Mouse (Mus musculus) embryonic facial prominence, embryonic 11.5 days (tissue): Measurements from ENCODE around the gene Mindy4. TPM values are rescaled to one million over a fixed set of nuclear protein-coding genes. Genes with fewer than 3 reads are reported as not detected.
"Not testable (repeated sequence)": the region's sequence is repeated elsewhere in the genome, so short reads cannot be mapped to it uniquely, and the experiment has no call there.

ENCODE experiments used
- ATAC-seq: fragments of 200-750 bp; cut with Nextera tagmentation; replicated peaks from 2 replicates; pipeline ENCODE4 v1.8.0; 2017; ENCODE audit warnings: low read depth; ENCODE audit not compliant: insufficient number of reproducible peaks, low FRiP score, low TSS enrichment
- DNase-seq: peaks from one replicate; pipeline ENCODE4 v3.0.0-alpha.2; 2015; ENCODE audit warnings: low spot score
- H3K27ac ChIP-seq: fragments of 300-500 bp; sonication (generic); replicated peaks from 2 replicates; pipeline ENCODE4 v1.5.1; 2014; ENCODE audit warnings: mild to moderate bottlenecking, low read depth, low read length, control low read depth
- H3K27me3 ChIP-seq: fragments of 300-500 bp; sonication (generic); 2 replicates; pipeline ENCODE4 v1.6.1; 2014; ENCODE audit warnings: mild to moderate bottlenecking, low read length, moderate library complexity, mixed read lengths; ENCODE audit not compliant: control insufficient read depth, insufficient read depth
- H3K36me3 ChIP-seq: fragments of 300-500 bp; sonication (generic); replicated peaks from 2 replicates; pipeline ENCODE4 v1.6.1; 2014; ENCODE audit warnings: low read depth, mild to moderate bottlenecking, low read length, moderate library complexity, mixed read lengths; ENCODE audit not compliant: control insufficient read depth, insufficient read depth
- H3K4me1 ChIP-seq: fragments of 300-500 bp; sonication (generic); 2 replicates; pipeline ENCODE4 v1.6.1; 2014; ENCODE audit warnings: low read length, mixed read lengths; ENCODE audit not compliant: control insufficient read depth, insufficient read depth
- H3K4me2 ChIP-seq: fragments of 300-500 bp; sonication (generic); 2 replicates; pipeline ENCODE4 v1.6.1; 2014; ENCODE audit warnings: low read depth, mild to moderate bottlenecking, control low read depth, low read length, moderate library complexity
- H3K4me3 ChIP-seq: fragments of 300-500 bp; sonication (generic); 2 replicates; pipeline ENCODE4 v1.5.1; 2014; ENCODE audit warnings: low read depth, low read length, control low read depth
- H3K9ac ChIP-seq: fragments of 300-500 bp; sonication (generic); replicated peaks from 2 replicates; pipeline ENCODE4 v1.6.1; 2014; ENCODE audit warnings: mild to moderate bottlenecking, control low read depth, low read length
- H3K9me3 ChIP-seq: fragments of 300-500 bp; sonication (generic); replicated peaks from 2 replicates; pipeline ENCODE4 v1.6.1; 2016; ENCODE audit warnings: mild to moderate bottlenecking, low read length, inconsistent platforms, mixed read lengths; ENCODE audit not compliant: control insufficient read depth
- WGBS: fragments of 180-500 bp; shearing (Covaris S2); extraction: QIAGEN DNeasy Blood & Tissue Kit; methylation state at CpG from one replicate; pipeline ENCODE4 v1.1.7; 2014; 5-methylcytosine and 5-hydroxymethylcytosine counted together
- polyA plus RNA-seq: library from polyadenylated mRNA; unstranded; fragments of >200 nt; fragmentation: Nextera tagmentation; extraction: Ambion mirVana; gene quantifications from 2 replicates; pipeline ENCODE4 v1.2.1, GENCODE M21; 2014

The Mindy4 gene
- polyA plus RNA-seq, 1 experiment from 2014 or later: 26.0 TPM

GRCm38 (mm10) chr6:55187827-55188226, 15.4 kb upstream of the Mindy4 start:
- H3K4me1 ChIP-seq, H3K27me3 ChIP-seq, H3K9me3 ChIP-seq, DNase-seq, H3K4me2 ChIP-seq, H3K36me3 ChIP-seq, H3K9ac ChIP-seq, ATAC-seq, H3K4me3 ChIP-seq, H3K27ac ChIP-seq: not testable (repeated sequence)
- 93% methylated on average over 17 of the region's 17 CpGs for WGBS

GRCm38 (mm10) chr6:55189406-55189805, 13.8 kb upstream of the Mindy4 start:
- Histone ChIP-seq H3K4me2 (no peak overlapping the region), H3K9ac (no peak overlapping the region), H3K27ac (no peak overlapping the region), H3K27me3 (no peaks in the 10 kb centered on the region), H3K4me1 (no peaks in the 10 kb centered on the region), H3K9me3 (no peaks in the 10 kb centered on the region), H3K4me3 (no peak overlapping the region), H3K36me3 (no peaks in the 10 kb centered on the region)
- ATAC-seq (no peak), DNase-seq (no peak)

GRCm38 (mm10) chr6:55191537-55191936, 11.6 kb upstream of the Mindy4 start:
- no peak overlapping the region for H3K9ac ChIP-seq
- H3K27ac ChIP-seq: no peak overlapping the region
- no peak for ATAC-seq
- H3K4me3 ChIP-seq: no peak overlapping the region
- WGBS: 63% methylated on average over 4 of the region's 4 CpGs
- H3K4me2 ChIP-seq: no peak overlapping the region
- no peaks in the 10 kb centered on the region for H3K36me3 ChIP-seq
- no peaks in the 10 kb centered on the region for H3K9me3 ChIP-seq
- no peaks in the 10 kb centered on the region for H3K4me1 ChIP-seq
- no peaks in the 10 kb centered on the region for H3K27me3 ChIP-seq
- no peak for DNase-seq

GRCm38 (mm10) chr6:55193171-55193570, 10.0 kb upstream of the Mindy4 start:
- Histone ChIP-seq H3K4me1 (no peaks in the 10 kb centered on the region), H3K27ac (no peak overlapping the region), H3K4me3 (no peak overlapping the region), H3K9ac (no peak overlapping the region), H3K9me3 (no peaks in the 10 kb centered on the region), H3K4me2 (no peak overlapping the region), H3K27me3 (no peaks in the 10 kb centered on the region), H3K36me3 (no peaks in the 10 kb centered on the region)
- DNase-seq (no peak), ATAC-seq (no peak)
- WGBS: 90% methylated on average over 3 of the region's 3 CpGs

- no peak overlapping the region for H3K9ac ChIP-seq
- H3K9me3 ChIP-seq: no peaks in the 10 kb centered on the region
- DNase-seq: no peak
- H3K27ac ChIP-seq: no peak overlapping the region
- H3K4me1 ChIP-seq: no peaks in the 10 kb centered on the region
- ATAC-seq: no peak
- no peak overlapping the region for H3K4me2 ChIP-seq
- H3K4me3 ChIP-seq: no peak overlapping the region
- no peaks in the 10 kb centered on the region for H3K27me3 ChIP-seq
- 89% methylated on average over 3 of the region's 3 CpGs for WGBS
- no peaks in the 10 kb centered on the region for H3K36me3 ChIP-seq
These were observed 4.1 kb upstream of the Mindy4 start for GRCm38 (mm10) chr6:55199047-55199446.

- Histone ChIP-seq H3K27ac (peak overlapping the region; percentile 53), H3K9me3 (no peaks in the 10 kb centered on the region), H3K4me2 (peak overlapping the region; percentile 46), H3K4me3 (peak overlapping the region; percentile 29), H3K36me3 (no peaks in the 10 kb centered on the region), H3K4me1 (no peaks in the 10 kb centered on the region), H3K27me3 (no peaks in the 10 kb centered on the region), H3K9ac (peak overlapping the region; percentile 45)
- ATAC-seq (0 out of 2 replicates have a peak, but pooled peaks have one; percentile 39), DNase-seq (peak; percentile 36)
- 74% methylated on average over 3 of the region's 3 CpGs for WGBS
These were observed 748 bp downstream of the Mindy4 start for GRCm38 (mm10) chr6:55203931-55204330.

- Histone ChIP-seq H3K4me3 (no peak overlapping the region), H3K27me3 (no peaks in the 10 kb centered on the region), H3K27ac (no peak overlapping the region), H3K9me3 (no peaks in the 10 kb centered on the region), H3K9ac (no peak overlapping the region), H3K4me1 (peaks cover 2% of the 10 kb centered on the region; the same call in 1 of the 2 replicates), H3K36me3 (no peaks in the 10 kb centered on the region), H3K4me2 (no peak overlapping the region)
- DNase-seq: peak; percentile 68
- WGBS: 54% methylated on average over 8 of the region's 8 CpGs
- ATAC-seq: no peak
These were observed 4.6 kb downstream of the Mindy4 start for GRCm38 (mm10) chr6:55207786-55208185.

GRCm38 (mm10) chr6:55210423-55211365, 7.5 kb downstream of the Mindy4 start:
- no peak overlapping the region for H3K4me2 ChIP-seq
- WGBS: 39% methylated on average over 15 of the region's 15 CpGs
- H3K27me3 ChIP-seq: no peaks in the 10 kb centered on the region
- H3K9ac ChIP-seq: no peak overlapping the region
- H3K9me3 ChIP-seq: no peaks in the 10 kb centered on the region
- DNase-seq (peak; percentile 71), ATAC-seq (no peak; the same call in 1 of the 2 replicates)
- H3K27ac ChIP-seq: peak overlapping the region; percentile 75
- no peaks in the 10 kb centered on the region for H3K36me3 ChIP-seq
- peaks cover 2% of the 10 kb centered on the region; the same call in 1 of the 2 replicates for H3K4me1 ChIP-seq
- no peak overlapping the region for H3K4me3 ChIP-seq
